Comparison of ENCODE assay signal across 21 mouse cellular contexts in the genomic region with DNA sequence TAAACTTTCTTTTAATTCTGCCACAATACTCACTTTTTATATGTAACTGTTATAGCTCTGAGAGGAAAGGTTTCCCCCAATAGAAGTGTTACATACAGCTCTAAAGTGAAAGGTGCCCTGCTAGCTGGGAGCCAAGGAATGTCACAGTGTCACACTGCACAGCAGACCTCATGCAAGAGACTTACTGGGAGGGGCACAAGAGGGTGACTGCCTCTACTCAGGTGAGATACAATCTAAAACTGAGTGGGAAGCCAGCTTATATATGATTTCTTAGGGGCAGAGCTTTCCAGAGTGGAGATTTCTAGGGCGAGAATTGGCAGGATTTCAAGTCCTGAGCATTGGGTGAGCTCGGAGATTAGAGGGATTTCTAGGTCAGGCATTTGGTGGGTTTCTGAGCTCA.
DNase-seq lines count a peak whose midpoint lies in the region; ATAC-seq and TF ChIP-seq lines count a peak whose summit lies in the region.
"Had no signal": no experiment of that assay in that cellular context is flagged by ENCODE, and none has a peak within 500 bp of the region (broad histone marks: within the 10 kb centered on the region; RNA-seq: fewer than 3 reads in every experiment).

No protein-coding gene starts in this region.

- in situ Hi-C loops in Patski (cut with MboI; ENCODE audit: low pct_unique_long_range_greater_than_20kb): no loop called here

- no peak for DNase-seq in lung, adult 2 months
- no peak for DNase-seq in Patski (ENCODE audit: low read depth, low spot score)
- peak; percentile 14 for DNase-seq in retina, postnatal 1 day
- DNase-seq: adrenal gland, adult 2 months; adrenal gland, postnatal 25 days; cerebellum, adult 11 months; cerebellum, adult 9-10 months; cerebellum, postnatal 36 days; gastrocnemius, postnatal 10 days; heart, adult 2 months; heart, postnatal 4 days had no signal

- CTCF ChIA-PET in Patski (lab: Charles Lee): interaction anchor here (1.0 kb wide), 1 partner anchor 20 kb away, joined by 3 read pairs; no protein-coding TSS in a partner anchor

- H3K27me3 ChIP-seq in heart, embryonic 15.5 days: no peaks in the 10 kb centered on the region
- H3K27me3 ChIP-seq in heart, embryonic 11.5 days (ENCODE audit: control insufficient read depth, insufficient read depth, low read length): no peaks in the 10 kb centered on the region
- H3K27me3 ChIP-seq in lung, embryonic 16.5 days (ENCODE audit: control insufficient read depth, insufficient read depth, low read depth, low read length): no peaks in the 10 kb centered on the region
- no peaks in the 10 kb centered on the region for H3K27me3 ChIP-seq in Patski
- H3K27me3 ChIP-seq: CH12.LX; embryonic facial prominence, embryonic 13.5 days; forebrain, embryonic 12.5 days; hindbrain, embryonic 12.5 days had no signal

- H3K27ac ChIP-seq in heart, embryonic 15.5 days: no peak overlapping the region
- no peak overlapping the region for H3K27ac ChIP-seq in heart, embryonic 11.5 days (ENCODE audit: low read depth, low read length)
- no peak overlapping the region for H3K27ac ChIP-seq in lung, embryonic 16.5 days (ENCODE audit: low read length)
- H3K27ac ChIP-seq: embryonic facial prominence, embryonic 13.5 days; forebrain, embryonic 12.5 days; heart, adult 2 months; hindbrain, embryonic 12.5 days had no signal

- no peaks in the 10 kb centered on the region for H3K9me3 ChIP-seq in heart, embryonic 15.5 days (replicated peaks)
- H3K9me3 ChIP-seq in heart, embryonic 11.5 days (replicated peaks; ENCODE audit: control insufficient read depth, low read length): no peaks in the 10 kb centered on the region
- no peaks in the 10 kb centered on the region for H3K9me3 ChIP-seq in lung, embryonic 16.5 days (ENCODE audit: control insufficient read depth, low read length)
- H3K9me3 ChIP-seq: embryonic facial prominence, embryonic 13.5 days; forebrain, embryonic 12.5 days; hindbrain, embryonic 12.5 days had no signal

- no peak for TF ChIP-seq POLR2A in lung, adult 2 months (IDR thresholded peaks at IDR 0.05; ENCODE audit: borderline replicate concordance, extremely low read depth, low read depth, low read length)

- H3K4me3 ChIP-seq in heart, embryonic 15.5 days: no peak overlapping the region
- H3K4me3 ChIP-seq in heart, embryonic 11.5 days (ENCODE audit: low read depth, low read length): no peak overlapping the region
- H3K4me3 ChIP-seq in lung, embryonic 16.5 days (ENCODE audit: low read length): no peak overlapping the region
- no peak overlapping the region for H3K4me3 ChIP-seq in lung, adult 2 months (replicated peaks; ENCODE audit: extremely low read depth, low read depth, low read length)
- H3K4me3 ChIP-seq: embryonic facial prominence, embryonic 13.5 days; forebrain, embryonic 12.5 days; heart, adult 2 months; hindbrain, embryonic 12.5 days had no signal

- H3K4me2 ChIP-seq in heart, embryonic 15.5 days: no peak overlapping the region
- H3K4me2 ChIP-seq in heart, embryonic 11.5 days: no peak overlapping the region
- H3K4me2 ChIP-seq in lung, embryonic 16.5 days (ENCODE audit: low read depth, low read length): no peak overlapping the region
- H3K4me2 ChIP-seq: embryonic facial prominence, embryonic 13.5 days; forebrain, embryonic 12.5 days; hindbrain, embryonic 12.5 days had no signal

- H3K4me1 ChIP-seq in heart, embryonic 15.5 days (replicated peaks): peaks cover 3% of the 10 kb centered on the region
- H3K4me1 ChIP-seq in heart, embryonic 11.5 days (ENCODE audit: control insufficient read depth, insufficient read depth, low read length): no peaks in the 10 kb centered on the region
- no peaks in the 10 kb centered on the region for H3K4me1 ChIP-seq in lung, embryonic 16.5 days (replicated peaks; ENCODE audit: control insufficient read depth, insufficient read depth, low read length)
- no peaks in the 10 kb centered on the region for H3K4me1 ChIP-seq in lung, adult 2 months (ENCODE audit: control insufficient read depth, insufficient read depth, low read length)
- H3K4me1 ChIP-seq: embryonic facial prominence, embryonic 13.5 days; hindbrain, embryonic 12.5 days had no signal

- POLR2A ChIA-PET in Patski (lab: Charles Lee): interaction anchor here (0.6 kb wide), 1 partner anchor 380 kb away, joined by 4 read pairs; no protein-coding TSS in a partner anchor

- ATAC-seq in heart, embryonic 15.5 days (replicated peaks; ENCODE audit: insufficient number of reproducible peaks, insufficient read depth, low FRiP score, low read depth): 0 out of 2 replicates have a peak, but pooled peaks have one; percentile 58
- ATAC-seq in heart, embryonic 11.5 days (replicated peaks; ENCODE audit: insufficient number of reproducible peaks, low FRiP score, low TSS enrichment): no peak
- ATAC-seq in lung, embryonic 16.5 days (ENCODE audit: low read depth): 0 out of 2 replicates have a peak, but pooled peaks have one; percentile 36
- ATAC-seq in Patski: peak; percentile 39
- ATAC-seq: forebrain, embryonic 16.5 days; hindbrain, embryonic 16.5 days; inflammation-experienced regulatory T-cells, adult 6 months had no signal

- no peak for TF ChIP-seq CTCF in lung, adult 2 months (IDR thresholded peaks at IDR 0.05; ENCODE audit: insufficient read depth, low read length)
- no peak for TF ChIP-seq CTCF in Patski (IDR thresholded peaks at IDR 0.05)

- H3K36me3 ChIP-seq in heart, embryonic 15.5 days: no peaks in the 10 kb centered on the region
- H3K36me3 ChIP-seq in heart, embryonic 11.5 days (ENCODE audit: control insufficient read depth, insufficient read depth, low read length): no peaks in the 10 kb centered on the region
- no peaks in the 10 kb centered on the region for H3K36me3 ChIP-seq in lung, embryonic 16.5 days (ENCODE audit: control insufficient read depth, insufficient read depth, low read length)
- H3K36me3 ChIP-seq: embryonic facial prominence, embryonic 13.5 days; forebrain, embryonic 12.5 days; hindbrain, embryonic 12.5 days had no signal

- H3K9ac ChIP-seq in heart, embryonic 15.5 days: no peak overlapping the region
- H3K9ac ChIP-seq in heart, embryonic 11.5 days (ENCODE audit: low read depth, low read length): no peak overlapping the region
- no peak overlapping the region for H3K9ac ChIP-seq in lung, embryonic 16.5 days (ENCODE audit: low read length)
- H3K9ac ChIP-seq: embryonic facial prominence, embryonic 13.5 days; forebrain, embryonic 12.5 days; hindbrain, embryonic 12.5 days had no signal

- WGBS in heart, embryonic 15.5 days: 41% methylated on average over 2 of the region's 2 CpGs
- WGBS in heart, embryonic 11.5 days (ENCODE audit: insufficient replicate concordance): 73% methylated on average over 2 of the region's 2 CpGs
- 39% methylated on average over 2 of the region's 2 CpGs for WGBS in lung, embryonic 16.5 days
- 53% methylated on average over 2 of the region's 2 CpGs for WGBS in lung, adult 2 months
